Mouse (Mus musculus): Measurements from ENCODE around the gene Yipf3. TPM values are rescaled to one million over a fixed set of nuclear protein-coding genes. Genes with fewer than 3 reads are reported as not detected.

The Yipf3 gene
- polyA plus RNA-seq, 1 experiment from 2014 or later, result 55.3 TPM

DNA sequence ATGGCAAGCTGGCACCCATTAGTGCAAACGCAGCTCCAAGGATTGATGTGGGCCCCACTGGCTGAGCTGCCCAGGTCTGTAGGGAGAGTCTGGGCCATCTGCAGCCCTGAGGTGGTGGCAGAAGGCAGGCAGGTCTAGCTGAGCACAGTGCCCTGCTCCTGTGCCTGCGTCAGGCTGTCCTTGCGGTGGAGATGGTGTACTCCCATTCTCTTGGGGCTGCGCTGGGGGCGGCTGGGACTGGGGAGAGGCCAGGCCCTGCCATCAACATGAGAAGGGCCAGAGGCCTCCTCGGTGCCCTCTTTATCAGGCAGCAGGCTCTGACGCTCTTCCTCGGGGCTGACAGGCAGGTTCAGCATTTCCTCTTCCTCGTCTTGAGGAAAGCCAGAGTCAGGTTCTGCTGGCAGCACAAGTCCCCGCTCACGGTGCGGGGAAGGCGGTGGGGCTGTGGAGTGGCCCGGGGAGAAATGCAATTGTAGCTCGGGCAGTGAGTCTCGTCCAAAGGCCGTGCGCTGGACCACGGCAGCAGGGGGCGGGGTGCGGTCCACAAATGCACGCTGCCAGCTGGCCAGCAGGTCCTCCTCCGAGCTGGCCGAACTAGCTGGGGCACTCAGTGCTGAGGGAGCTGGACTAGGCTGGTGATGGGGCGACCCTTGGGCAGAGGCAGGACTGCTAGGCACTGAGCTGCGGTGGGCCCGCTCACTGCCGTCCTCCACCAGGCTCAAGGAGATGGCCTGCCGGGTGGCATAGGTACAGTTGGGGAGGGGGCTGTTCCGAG lies 10.6 kb downstream of the Yipf3 start:
- Histone ChIP-seq H3K4me1 (ENCODE audit: control insufficient read depth, insufficient read depth, low read length) (peaks cover 5% of the 10 kb centered on the region; the same call in 1 of the 2 replicates), H3K27ac (replicated peaks; ENCODE audit: low read depth, low read length) (no peak overlapping the region), H3K27me3 (ENCODE audit: control insufficient read depth, insufficient read depth, low read length) (peaks cover 11% of the 10 kb centered on the region), H3K36me3 (replicated peaks; ENCODE audit: control insufficient read depth, insufficient read depth, low read depth, low read length) (peaks cover 16% of the 10 kb centered on the region), H3K4me3 (ENCODE audit: low read depth, low read length) (no peak overlapping the region), H3K9me3 (replicated peaks; ENCODE audit: control insufficient read depth, low read length) (no peaks in the 10 kb centered on the region), H3K4me2 (ENCODE audit: low read depth, low read length) (no peak overlapping the region), H3K9ac (replicated peaks; ENCODE audit: low read length) (no peak overlapping the region)
- 91% methylated on average over 30 of the region's 30 CpGs for WGBS
- DNase-seq (ENCODE audit: low spot score), result no peak
- ATAC-seq (replicated peaks; ENCODE audit: insufficient number of reproducible peaks, low FRiP score, low TSS enrichment, low read depth), result no peak

GRCm38 (mm10) chr17:46259675-46260074 lies 11.8 kb downstream of the Yipf3 start:
- H3K4me1 ChIP-seq (ENCODE audit: control insufficient read depth, insufficient read depth, low read length), result no peaks in the 10 kb centered on the region
- H3K36me3 ChIP-seq (replicated peaks; ENCODE audit: control insufficient read depth, insufficient read depth, low read depth, low read length), result peaks cover 16% of the 10 kb centered on the region

DNA sequence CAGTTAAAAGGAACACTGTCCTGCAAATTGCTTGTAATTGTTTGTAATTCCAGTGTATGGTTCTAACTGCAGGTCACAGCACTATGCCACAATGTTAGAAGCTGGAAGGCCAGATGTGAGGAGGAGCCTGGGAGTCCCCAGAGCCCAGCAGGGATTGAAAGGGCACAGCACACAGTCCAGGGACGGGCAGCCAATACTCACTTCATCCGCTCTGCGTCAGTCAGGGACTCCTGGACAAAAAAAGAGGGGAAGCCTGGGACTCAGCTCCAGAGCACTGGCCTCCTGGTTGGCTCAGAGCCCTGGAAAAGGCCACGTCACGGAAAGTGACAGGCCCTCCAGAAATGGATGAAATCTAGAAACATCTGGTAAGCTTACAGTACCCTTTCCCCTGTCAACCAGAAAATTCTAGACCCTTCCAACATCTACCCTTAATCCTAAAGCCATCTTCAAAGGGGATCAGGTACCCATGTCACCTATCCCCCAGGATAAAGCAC lies 14.4 kb downstream of the Yipf3 start:
- Histone ChIP-seq H3K9me3 (replicated peaks; ENCODE audit: control insufficient read depth, low read length) (no peaks in the 10 kb centered on the region), H3K36me3 (replicated peaks; ENCODE audit: control insufficient read depth, insufficient read depth, low read depth, low read length) (peaks cover 20% of the 10 kb centered on the region), H3K4me2 (ENCODE audit: low read depth, low read length) (no peak overlapping the region), H3K9ac (replicated peaks; ENCODE audit: low read length) (no peak overlapping the region), H3K4me3 (ENCODE audit: low read depth, low read length) (no peak overlapping the region), H3K27me3 (ENCODE audit: control insufficient read depth, insufficient read depth, low read length) (no peaks in the 10 kb centered on the region), H3K27ac (replicated peaks; ENCODE audit: low read depth, low read length) (no peak overlapping the region), H3K4me1 (ENCODE audit: control insufficient read depth, insufficient read depth, low read length) (no peaks in the 10 kb centered on the region)
- no peak for DNase-seq (ENCODE audit: low spot score)
- WGBS, result 94% methylated on average over 5 of the region's 5 CpGs
- ATAC-seq (replicated peaks; ENCODE audit: insufficient number of reproducible peaks, low FRiP score, low TSS enrichment, low read depth), result no peak

More at GRCm38 (mm10) chr17:46259675-46260074, 11.8 kb downstream of the Yipf3 start:
- DNase-seq (ENCODE audit: low spot score) (no peak), ATAC-seq (replicated peaks; ENCODE audit: insufficient number of reproducible peaks, low FRiP score, low TSS enrichment, low read depth) (no peak)
- Histone ChIP-seq H3K27ac (replicated peaks; ENCODE audit: low read depth, low read length) (no peak overlapping the region), H3K4me3 (ENCODE audit: low read depth, low read length) (no peak overlapping the region), H3K4me2 (ENCODE audit: low read depth, low read length) (no peak overlapping the region), H3K27me3 (ENCODE audit: control insufficient read depth, insufficient read depth, low read length) (peaks cover 4% of the 10 kb centered on the region), H3K9ac (replicated peaks; ENCODE audit: low read length) (no peak overlapping the region), H3K9me3 (replicated peaks; ENCODE audit: control insufficient read depth, low read length) (no peaks in the 10 kb centered on the region)
- 92% methylated on average over 17 of the region's 17 CpGs for WGBS

- Histone ChIP-seq H3K9me3 (replicated peaks; ENCODE audit: control insufficient read depth, low read length) (no peaks in the 10 kb centered on the region), H3K4me2 (ENCODE audit: low read depth, low read length) (no peak overlapping the region), H3K27ac (replicated peaks; ENCODE audit: low read depth, low read length) (no peak overlapping the region), H3K27me3 (ENCODE audit: control insufficient read depth, insufficient read depth, low read length) (no peaks in the 10 kb centered on the region), H3K4me3 (ENCODE audit: low read depth, low read length) (no peak overlapping the region), H3K36me3 (replicated peaks; ENCODE audit: control insufficient read depth, insufficient read depth, low read depth, low read length) (peaks cover 11% of the 10 kb centered on the region), H3K9ac (replicated peaks; ENCODE audit: low read length) (no peak overlapping the region), H3K4me1 (ENCODE audit: control insufficient read depth, insufficient read depth, low read length) (no peaks in the 10 kb centered on the region)
- WGBS, result 80% methylated on average over 12 of the region's 12 CpGs
- ATAC-seq (replicated peaks; ENCODE audit: insufficient number of reproducible peaks, low FRiP score, low TSS enrichment, low read depth) (no peak), DNase-seq (ENCODE audit: low spot score) (no peak)
These were observed 17.6 kb downstream of the Yipf3 start for GRCm38 (mm10) chr17:46265502-46265901.

GRCm38 (mm10) chr17:46265918-46266618 lies 18.2 kb downstream of the Yipf3 start:
- H3K4me3 ChIP-seq (ENCODE audit: low read depth, low read length), result no peak overlapping the region
- no peaks in the 10 kb centered on the region for H3K27me3 ChIP-seq (ENCODE audit: control insufficient read depth, insufficient read depth, low read length)
- ATAC-seq (replicated peaks; ENCODE audit: insufficient number of reproducible peaks, low FRiP score, low TSS enrichment, low read depth) (no peak; the same call in 1 of the 2 replicates), DNase-seq (ENCODE audit: low spot score) (peak; percentile 83)
- no peaks in the 10 kb centered on the region for H3K4me1 ChIP-seq (ENCODE audit: control insufficient read depth, insufficient read depth, low read length)
- WGBS, result 23% methylated on average over 14 of the region's 14 CpGs
- peaks cover 11% of the 10 kb centered on the region; the same call in 1 of the 2 replicates for H3K36me3 ChIP-seq (replicated peaks; ENCODE audit: control insufficient read depth, insufficient read depth, low read depth, low read length)
- H3K9me3 ChIP-seq (replicated peaks; ENCODE audit: control insufficient read depth, low read length), result no peaks in the 10 kb centered on the region
- no peak overlapping the region for H3K27ac ChIP-seq (replicated peaks; ENCODE audit: low read depth, low read length)
- no peak overlapping the region for H3K4me2 ChIP-seq (ENCODE audit: low read depth, low read length)
- no peak overlapping the region for H3K9ac ChIP-seq (replicated peaks; ENCODE audit: low read length)

DNA sequence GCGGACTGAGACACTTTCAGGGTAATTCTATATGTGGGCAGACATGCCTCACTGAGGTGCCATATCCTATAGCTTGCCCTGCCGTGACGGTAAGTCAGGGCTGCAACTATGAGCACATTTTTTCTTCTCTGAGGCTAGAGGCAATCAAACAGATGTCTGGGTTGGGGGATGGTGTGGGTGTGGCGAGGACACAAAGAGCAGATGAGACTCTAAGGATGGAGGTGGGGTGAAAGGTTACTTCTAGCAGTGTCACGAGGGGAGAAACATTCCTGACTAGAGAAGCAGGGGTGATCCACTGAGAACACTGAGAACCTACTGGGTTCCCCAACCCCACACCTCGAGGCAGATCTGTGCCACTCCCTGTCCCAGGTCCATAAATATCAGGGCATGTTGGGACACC lies 19.1 kb downstream of the Yipf3 start:
- Histone ChIP-seq H3K4me2 (ENCODE audit: low read depth, low read length) (no peak overlapping the region), H3K9ac (replicated peaks; ENCODE audit: low read length) (no peak overlapping the region), H3K27me3 (ENCODE audit: control insufficient read depth, insufficient read depth, low read length) (no peaks in the 10 kb centered on the region), H3K27ac (replicated peaks; ENCODE audit: low read depth, low read length) (no peak overlapping the region), H3K4me1 (ENCODE audit: control insufficient read depth, insufficient read depth, low read length) (peaks cover 2% of the 10 kb centered on the region; the same call in 1 of the 2 replicates), H3K36me3 (replicated peaks; ENCODE audit: control insufficient read depth, insufficient read depth, low read depth, low read length) (peaks cover 11% of the 10 kb centered on the region; the same call in 1 of the 2 replicates), H3K9me3 (replicated peaks; ENCODE audit: control insufficient read depth, low read length) (no peaks in the 10 kb centered on the region), H3K4me3 (ENCODE audit: low read depth, low read length) (no peak overlapping the region)
- no peak for ATAC-seq (replicated peaks; ENCODE audit: insufficient number of reproducible peaks, low FRiP score, low TSS enrichment, low read depth)
- DNase-seq (ENCODE audit: low spot score), result no peak
- 59% methylated on average over 6 of the region's 6 CpGs for WGBS

GRCm38 (mm10) chr17:46267511-46267910 lies 19.6 kb downstream of the Yipf3 start:
- H3K27me3 ChIP-seq (ENCODE audit: control insufficient read depth, insufficient read depth, low read length), result no peaks in the 10 kb centered on the region
- H3K9me3 ChIP-seq (replicated peaks; ENCODE audit: control insufficient read depth, low read length), result no peaks in the 10 kb centered on the region
- H3K4me1 ChIP-seq (ENCODE audit: control insufficient read depth, insufficient read depth, low read length), result peaks cover 2% of the 10 kb centered on the region; the same call in 1 of the 2 replicates
- peaks cover 11% of the 10 kb centered on the region; the same call in 1 of the 2 replicates for H3K36me3 ChIP-seq (replicated peaks; ENCODE audit: control insufficient read depth, insufficient read depth, low read depth, low read length)
- no peak overlapping the region for H3K27ac ChIP-seq (replicated peaks; ENCODE audit: low read depth, low read length)
- no peak for DNase-seq (ENCODE audit: low spot score)
- no peak for ATAC-seq (replicated peaks; ENCODE audit: insufficient number of reproducible peaks, low FRiP score, low TSS enrichment, low read depth)
- 80% methylated on average over 7 of the region's 7 CpGs for WGBS
- no peak overlapping the region for H3K4me3 ChIP-seq (ENCODE audit: low read depth, low read length)
- no peak overlapping the region for H3K9ac ChIP-seq (replicated peaks; ENCODE audit: low read length)
- no peak overlapping the region for H3K4me2 ChIP-seq (ENCODE audit: low read depth, low read length)
